Comparison of ENCODE assay signal across 20 mouse cellular contexts in genomic region chr6:140228741-140229140, GRCm38 (mm10).
DNase-seq lines count a peak whose midpoint lies in the region; ATAC-seq lines count a peak whose summit lies in the region.
"Had no signal": no experiment of that assay in that cellular context is flagged by ENCODE, and none has a peak within 500 bp of the region (broad histone marks: within the 10 kb centered on the region; RNA-seq: fewer than 3 reads in every experiment).

No protein-coding gene starts in this region.

- no peak overlapping the region for H3K27ac ChIP-seq in forebrain, embryonic 13.5 days
- no peak overlapping the region for H3K27ac ChIP-seq in forebrain, embryonic 16.5 days (ENCODE audit: low read length)
- peak overlapping the region; percentile 38; the same call in 1 of the 2 replicates for H3K27ac ChIP-seq in hindbrain, embryonic 15.5 days (replicated peaks)
- no peak overlapping the region for H3K27ac ChIP-seq in hindbrain, embryonic 11.5 days (ENCODE audit: low read depth, low read length)
- H3K27ac ChIP-seq in midbrain, embryonic 13.5 days = peak overlapping the region; percentile 48
- no peak overlapping the region for H3K27ac ChIP-seq in midbrain, embryonic 10.5 days (replicated peaks)
- no peak overlapping the region; the same call in 1 of the 2 replicates for H3K27ac ChIP-seq in midbrain, embryonic 16.5 days (ENCODE audit: low read length)
- H3K27ac ChIP-seq: embryonic facial prominence, embryonic 12.5 days; embryonic facial prominence, embryonic 15.5 days; forebrain, embryonic 15.5 days; heart, embryonic 10.5 days; hindbrain, embryonic 13.5 days; intestine, embryonic 15.5 days had no signal

- no peak overlapping the region for H3K4me2 ChIP-seq in forebrain, embryonic 13.5 days
- no peak overlapping the region for H3K4me2 ChIP-seq in forebrain, embryonic 16.5 days (ENCODE audit: low read length)
- no peak overlapping the region for H3K4me2 ChIP-seq in hindbrain, embryonic 15.5 days
- no peak overlapping the region for H3K4me2 ChIP-seq in hindbrain, embryonic 11.5 days (replicated peaks; ENCODE audit: low read depth, low read length)
- no peak overlapping the region for H3K4me2 ChIP-seq in midbrain, embryonic 13.5 days (replicated peaks)
- H3K4me2 ChIP-seq in midbrain, embryonic 16.5 days (ENCODE audit: low read length) = no peak overlapping the region
- H3K4me2 ChIP-seq: embryonic facial prominence, embryonic 12.5 days; embryonic facial prominence, embryonic 15.5 days; forebrain, embryonic 15.5 days; hindbrain, embryonic 13.5 days; intestine, embryonic 15.5 days had no signal

- no peaks in the 10 kb centered on the region for H3K27me3 ChIP-seq in forebrain, embryonic 13.5 days
- H3K27me3 ChIP-seq in forebrain, embryonic 16.5 days (replicated peaks; ENCODE audit: control insufficient read depth, insufficient read depth, low read length) = no peaks in the 10 kb centered on the region
- H3K27me3 ChIP-seq in hindbrain, embryonic 15.5 days = no peaks in the 10 kb centered on the region
- no peaks in the 10 kb centered on the region for H3K27me3 ChIP-seq in hindbrain, embryonic 11.5 days (ENCODE audit: control insufficient read depth, insufficient read depth, low read length)
- no peaks in the 10 kb centered on the region for H3K27me3 ChIP-seq in midbrain, embryonic 13.5 days
- H3K27me3 ChIP-seq in midbrain, embryonic 10.5 days (ENCODE audit: low read depth, poor library complexity, severe bottlenecking) = no peaks in the 10 kb centered on the region
- no peaks in the 10 kb centered on the region for H3K27me3 ChIP-seq in midbrain, embryonic 16.5 days (ENCODE audit: control insufficient read depth, insufficient read depth, low read depth, low read length)
- H3K27me3 ChIP-seq: CH12.LX; embryonic facial prominence, embryonic 12.5 days; embryonic facial prominence, embryonic 15.5 days; forebrain, embryonic 15.5 days; hindbrain, embryonic 13.5 days; intestine, embryonic 15.5 days had no signal

- H3K36me3 ChIP-seq in forebrain, embryonic 13.5 days (ENCODE audit: poor library complexity, severe bottlenecking) = no peaks in the 10 kb centered on the region
- H3K36me3 ChIP-seq in forebrain, embryonic 16.5 days (ENCODE audit: control insufficient read depth, insufficient read depth) = no peaks in the 10 kb centered on the region
- H3K36me3 ChIP-seq in hindbrain, embryonic 15.5 days = no peaks in the 10 kb centered on the region
- no peaks in the 10 kb centered on the region for H3K36me3 ChIP-seq in hindbrain, embryonic 11.5 days (ENCODE audit: control insufficient read depth, insufficient read depth, low read length)
- no peaks in the 10 kb centered on the region for H3K36me3 ChIP-seq in midbrain, embryonic 13.5 days
- H3K36me3 ChIP-seq in midbrain, embryonic 10.5 days = no peaks in the 10 kb centered on the region
- no peaks in the 10 kb centered on the region for H3K36me3 ChIP-seq in midbrain, embryonic 16.5 days (ENCODE audit: control insufficient read depth, insufficient read depth, low read length)
- H3K36me3 ChIP-seq: embryonic facial prominence, embryonic 12.5 days; embryonic facial prominence, embryonic 15.5 days; forebrain, embryonic 15.5 days; G1E; heart, embryonic 10.5 days; hindbrain, embryonic 13.5 days; intestine, embryonic 15.5 days had no signal

- H3K4me1 ChIP-seq in forebrain, embryonic 13.5 days = no peaks in the 10 kb centered on the region
- peaks cover 8% of the 10 kb centered on the region for H3K4me1 ChIP-seq in forebrain, embryonic 16.5 days (replicated peaks; ENCODE audit: control insufficient read depth, insufficient read depth, low read length)
- H3K4me1 ChIP-seq in hindbrain, embryonic 15.5 days (replicated peaks) = peaks cover 12% of the 10 kb centered on the region
- no peaks in the 10 kb centered on the region for H3K4me1 ChIP-seq in hindbrain, embryonic 11.5 days (replicated peaks; ENCODE audit: control insufficient read depth, insufficient read depth, low read length)
- peaks cover 14% of the 10 kb centered on the region; the same call in 1 of the 2 replicates for H3K4me1 ChIP-seq in midbrain, embryonic 13.5 days (replicated peaks)
- peaks cover 3% of the 10 kb centered on the region; the same call in 1 of the 2 replicates for H3K4me1 ChIP-seq in midbrain, embryonic 10.5 days
- H3K4me1 ChIP-seq in midbrain, embryonic 16.5 days (ENCODE audit: control insufficient read depth, insufficient read depth, low read length) = peaks cover 10% of the 10 kb centered on the region; the same call in 1 of the 2 replicates
- H3K4me1 ChIP-seq: embryonic facial prominence, embryonic 12.5 days; heart, embryonic 10.5 days; intestine, embryonic 15.5 days had no signal

- no peaks in the 10 kb centered on the region for H3K9me3 ChIP-seq in forebrain, embryonic 13.5 days (replicated peaks)
- H3K9me3 ChIP-seq in forebrain, embryonic 16.5 days (ENCODE audit: control insufficient read depth, low read length) = no peaks in the 10 kb centered on the region
- no peaks in the 10 kb centered on the region for H3K9me3 ChIP-seq in hindbrain, embryonic 15.5 days
- no peaks in the 10 kb centered on the region for H3K9me3 ChIP-seq in hindbrain, embryonic 11.5 days (ENCODE audit: control insufficient read depth, low read length)
- no peaks in the 10 kb centered on the region for H3K9me3 ChIP-seq in midbrain, embryonic 13.5 days
- no peaks in the 10 kb centered on the region for H3K9me3 ChIP-seq in midbrain, embryonic 10.5 days (replicated peaks)
- no peaks in the 10 kb centered on the region for H3K9me3 ChIP-seq in midbrain, embryonic 16.5 days (replicated peaks; ENCODE audit: control insufficient read depth, low read length, poor library complexity, severe bottlenecking)
- H3K9me3 ChIP-seq: embryonic facial prominence, embryonic 12.5 days; embryonic facial prominence, embryonic 15.5 days; forebrain, embryonic 15.5 days; heart, embryonic 10.5 days; hindbrain, embryonic 13.5 days; intestine, embryonic 15.5 days had no signal

- 52% methylated on average over 7 of the region's 7 CpGs for WGBS in forebrain, embryonic 13.5 days
- 47% methylated on average over 7 of the region's 7 CpGs for WGBS in forebrain, embryonic 16.5 days
- WGBS in hindbrain, embryonic 15.5 days = 58% methylated on average over 7 of the region's 7 CpGs
- 83% methylated on average over 7 of the region's 7 CpGs for WGBS in hindbrain, embryonic 11.5 days
- WGBS in midbrain, embryonic 13.5 days = 60% methylated on average over 7 of the region's 7 CpGs
- 81% methylated on average over 7 of the region's 7 CpGs for WGBS in midbrain, embryonic 10.5 days
- WGBS in midbrain, embryonic 16.5 days = 41% methylated on average over 7 of the region's 7 CpGs

- no peak overlapping the region for H3K4me3 ChIP-seq in forebrain, embryonic 13.5 days
- H3K4me3 ChIP-seq in forebrain, embryonic 16.5 days (replicated peaks; ENCODE audit: low read length) = no peak overlapping the region
- no peak overlapping the region for H3K4me3 ChIP-seq in hindbrain, embryonic 15.5 days
- no peak overlapping the region for H3K4me3 ChIP-seq in hindbrain, embryonic 11.5 days (ENCODE audit: low read depth, low read length)
- no peak overlapping the region for H3K4me3 ChIP-seq in midbrain, embryonic 13.5 days (replicated peaks)
- H3K4me3 ChIP-seq in midbrain, embryonic 10.5 days = no peak overlapping the region
- no peak overlapping the region for H3K4me3 ChIP-seq in midbrain, embryonic 16.5 days (ENCODE audit: low read depth, low read length)
- H3K4me3 ChIP-seq: embryonic facial prominence, embryonic 12.5 days; embryonic facial prominence, embryonic 15.5 days; forebrain, embryonic 15.5 days; heart, embryonic 10.5 days; hindbrain, embryonic 13.5 days; intestine, embryonic 15.5 days had no signal

- DNase-seq in hindbrain, embryonic 11.5 days (ENCODE audit: low spot score) = no peak
- no peak for DNase-seq in midbrain, embryonic 10.5 days (ENCODE audit: low spot score)
- DNase-seq in layer of hippocampus, adult 11-12 months (ENCODE audit: low spot score) = no peak
- DNase-seq: cerebellum, adult 11 months; cerebellum, adult 2 months; cerebellum, adult 9-11 months had no signal

- 0 out of 2 replicates have a peak, but pooled peaks have one; percentile 21 for ATAC-seq in forebrain, embryonic 13.5 days
- no peak for ATAC-seq in forebrain, embryonic 16.5 days
- no peak for ATAC-seq in hindbrain, embryonic 15.5 days (ENCODE audit: low FRiP score, low read depth)
- no peak for ATAC-seq in hindbrain, embryonic 11.5 days (ENCODE audit: low FRiP score)
- ATAC-seq in midbrain, embryonic 13.5 days = 0 out of 2 replicates have a peak, but pooled peaks have one; percentile 48
- ATAC-seq in midbrain, embryonic 16.5 days = peak; percentile 56; the same call in 1 of the 2 replicates
- ATAC-seq: intestine, embryonic 15.5 days; Patski had no signal

- no peak overlapping the region for H3K9ac ChIP-seq in forebrain, embryonic 13.5 days
- no peak overlapping the region for H3K9ac ChIP-seq in forebrain, embryonic 16.5 days (replicated peaks; ENCODE audit: low read depth, low read length)
- H3K9ac ChIP-seq in hindbrain, embryonic 15.5 days = no peak overlapping the region
- H3K9ac ChIP-seq in hindbrain, embryonic 11.5 days (ENCODE audit: low read depth, low read length) = no peak overlapping the region
- H3K9ac ChIP-seq in midbrain, embryonic 13.5 days (replicated peaks) = no peak overlapping the region
- H3K9ac ChIP-seq in midbrain, embryonic 16.5 days (ENCODE audit: low read depth, low read length) = no peak overlapping the region
- H3K9ac ChIP-seq: embryonic facial prominence, embryonic 12.5 days; embryonic facial prominence, embryonic 15.5 days; forebrain, embryonic 15.5 days; hindbrain, embryonic 13.5 days; intestine, embryonic 15.5 days had no signal

Comparison
In these comparisons a context has a peak if more than half of its experiments do, and no peak if none do; other contexts are left out.
1. ATAC-seq: peak in forebrain, embryonic 13.5 days (single experiment), midbrain, embryonic 13.5 days (single experiment) and midbrain, embryonic 16.5 days (single experiment); none in forebrain, embryonic 16.5 days (single experiment), hindbrain, embryonic 15.5 days (single experiment) and hindbrain, embryonic 11.5 days (single experiment).
2. H3K27ac ChIP-seq: peak in hindbrain, embryonic 15.5 days (single experiment) and midbrain, embryonic 13.5 days (single experiment); none in forebrain, embryonic 13.5 days (single experiment), forebrain, embryonic 16.5 days (single experiment), hindbrain, embryonic 11.5 days (single experiment), midbrain, embryonic 10.5 days (single experiment) and midbrain, embryonic 16.5 days (single experiment).